Mouse (Mus musculus): Measurements from ENCODE around the gene Ntm.

Ntm gene

DNA sequence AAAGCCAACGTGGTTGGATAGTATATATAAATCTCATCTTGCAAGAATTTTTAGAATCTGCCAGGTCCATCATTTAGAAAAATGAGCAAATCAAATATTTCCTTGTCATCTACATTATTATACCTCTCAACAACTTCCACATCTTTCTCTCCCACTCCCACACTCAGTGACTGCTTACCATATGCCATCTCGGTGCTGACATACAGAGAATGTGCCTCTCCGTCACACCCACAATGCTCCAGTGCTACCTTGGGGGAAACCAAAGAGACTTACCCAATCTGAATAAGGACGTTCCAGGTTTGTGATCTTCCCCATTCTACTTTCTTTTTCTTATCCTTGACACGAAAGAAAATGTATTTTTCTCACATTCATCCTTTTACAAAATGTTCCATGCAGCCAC lies 75.0 kb downstream of the Ntm start:
- in situ Hi-C loops (cut with MboI; ENCODE audit: low sequenced_read_pairs) = no loop called here

DNA sequence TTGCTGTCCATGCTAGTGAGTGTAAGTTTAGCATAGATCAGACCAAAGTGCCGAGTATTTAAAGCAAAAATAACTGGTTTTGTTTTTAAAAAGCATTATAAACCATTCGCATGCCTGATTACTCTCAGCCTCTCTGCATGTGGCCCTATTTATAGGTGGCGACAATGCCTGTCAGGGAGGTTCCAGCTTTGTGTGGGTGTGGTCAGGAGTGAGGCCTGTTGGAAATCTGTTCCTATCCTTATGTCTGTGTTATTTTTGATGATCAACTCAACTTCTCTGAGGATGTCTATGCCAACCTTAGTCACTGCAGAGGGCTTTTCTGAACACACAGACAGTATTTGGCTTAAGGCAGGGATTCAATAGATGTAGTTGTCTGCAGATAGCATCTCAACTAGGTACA lies 78.9 kb downstream of the Ntm start:
- in situ Hi-C loops (cut with MboI; ENCODE audit: low sequenced_read_pairs) = no loop called here

DNA sequence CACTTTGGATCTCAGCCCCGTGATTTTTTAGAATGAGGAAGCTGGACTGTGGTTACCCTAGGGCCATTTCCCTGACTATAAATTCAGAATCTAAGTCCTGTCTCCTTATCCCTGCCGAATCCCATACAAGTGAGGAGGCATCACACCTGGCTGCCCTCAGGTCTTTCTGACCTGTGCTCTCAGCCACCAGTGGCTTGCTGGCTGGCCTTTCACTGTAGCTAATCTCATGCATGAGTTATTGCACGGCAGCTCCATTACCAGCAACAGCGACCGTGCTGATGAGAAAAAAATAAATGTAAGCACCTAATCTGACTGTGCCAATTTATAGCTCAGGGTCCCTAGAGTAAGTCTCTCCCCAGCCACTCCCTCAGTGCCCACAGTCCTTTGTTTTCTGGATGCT lies 81.3 kb downstream of the Ntm start:
- in situ Hi-C loops (cut with MboI; ENCODE audit: low sequenced_read_pairs) = no loop called here

GRCm38 (mm10) chr9:29877583-29877982 lies 85.4 kb downstream of the Ntm start:
- in situ Hi-C loops (cut with MboI; ENCODE audit: low sequenced_read_pairs) = no loop called here

DNA sequence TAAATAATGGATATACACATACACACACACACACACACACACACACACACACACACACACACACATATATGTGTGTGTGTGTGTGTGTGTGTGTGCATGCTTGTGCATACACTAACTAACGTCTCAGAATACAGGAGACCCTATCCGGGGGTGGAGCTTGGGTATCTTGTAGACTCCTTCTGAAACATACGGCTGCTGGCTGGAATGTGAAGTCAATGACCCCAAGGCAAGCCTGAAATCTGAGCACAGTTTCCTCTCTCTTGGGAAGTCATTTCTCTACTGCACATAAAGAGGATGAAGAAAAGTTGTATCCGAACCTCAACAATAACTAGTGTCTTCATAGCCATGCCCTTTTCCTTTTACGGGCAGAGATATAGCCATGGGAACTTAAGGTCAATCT lies 95.2 kb downstream of the Ntm start:
- in situ Hi-C loops (cut with MboI; ENCODE audit: low sequenced_read_pairs) = no loop called here

- in situ Hi-C loops (cut with MboI; ENCODE audit: low sequenced_read_pairs) = no loop called here
These were observed 96.1 kb downstream of the Ntm start for GRCm38 (mm10) chr9:29866824-29867223.

DNA sequence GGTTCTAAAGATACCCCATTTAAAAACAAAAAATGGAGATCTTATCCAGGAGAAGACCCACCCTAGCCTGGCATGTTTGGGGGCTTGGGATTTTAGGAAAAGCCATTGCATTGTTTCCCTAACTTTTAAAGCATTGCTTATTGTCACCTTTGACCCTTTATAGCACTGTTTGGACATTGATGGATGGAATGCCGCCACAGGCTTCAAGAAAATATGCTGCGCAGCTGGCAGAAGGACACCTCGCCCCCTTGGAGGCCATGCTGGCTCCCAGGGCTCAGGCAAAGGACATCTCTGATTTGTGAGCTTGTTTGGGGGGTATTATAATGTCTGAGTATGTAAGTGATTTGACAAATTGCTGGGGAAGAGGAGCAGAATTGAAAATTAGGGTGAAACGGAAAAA lies 96.8 kb downstream of the Ntm start:
- in situ Hi-C loops (cut with MboI; ENCODE audit: low sequenced_read_pairs) = no loop called here

- in situ Hi-C loops (cut with MboI; ENCODE audit: low sequenced_read_pairs) = no loop called here
These were observed 97.4 kb downstream of the Ntm start for GRCm38 (mm10) chr9:29865502-29865901.

- in situ Hi-C loops (cut with MboI; ENCODE audit: low sequenced_read_pairs) = no loop called here
These were observed 98.1 kb downstream of the Ntm start for GRCm38 (mm10) chr9:29864886-29865285.

GRCm38 (mm10) chr9:29862408-29862807 lies 100.5 kb downstream of the Ntm start:
- in situ Hi-C loops (cut with MboI; ENCODE audit: low sequenced_read_pairs) = no loop called here

DNA sequence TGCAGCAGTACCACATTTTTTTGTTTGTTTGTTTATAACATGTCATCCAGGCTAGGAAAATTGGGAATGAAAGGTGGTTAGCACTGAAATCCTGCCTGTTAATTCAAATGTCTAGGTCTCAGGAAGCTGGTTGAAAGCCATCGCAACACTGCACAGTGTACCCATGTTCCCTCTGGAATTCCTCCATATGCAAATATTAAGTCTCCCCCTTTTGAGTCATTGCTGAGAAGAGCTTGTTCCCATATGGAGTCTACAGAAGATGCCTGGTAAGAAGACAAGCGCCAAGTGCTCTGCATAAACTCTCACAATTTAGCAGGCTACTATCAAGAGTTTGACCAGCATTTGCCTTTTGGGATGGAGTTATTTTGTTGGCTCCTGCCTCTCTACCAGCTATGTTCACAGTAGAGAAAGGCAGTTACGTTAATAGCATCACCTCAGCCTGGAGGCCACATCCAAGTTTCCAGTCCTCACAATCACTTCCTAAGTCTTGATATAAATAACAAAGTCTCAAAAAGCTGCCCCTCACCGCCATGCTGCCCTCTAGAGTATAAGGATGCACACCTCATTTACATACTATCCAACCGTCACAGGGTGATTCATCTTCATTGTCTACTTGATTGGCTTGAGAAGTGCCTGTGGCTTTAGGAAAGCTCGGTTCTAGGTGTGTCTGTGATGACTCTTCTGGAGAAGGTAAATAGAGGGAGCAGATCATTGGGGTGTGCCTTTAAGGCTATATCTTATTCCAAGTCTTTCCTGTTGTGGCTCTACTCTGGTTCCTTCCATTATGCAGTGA lies 103.5 kb downstream of the Ntm start:
- in situ Hi-C loops (cut with MboI; ENCODE audit: low sequenced_read_pairs) = no loop called here

- in situ Hi-C loops (cut with MboI; ENCODE audit: low sequenced_read_pairs) = no loop called here
These were observed 114.0 kb downstream of the Ntm start for GRCm38 (mm10) chr9:29848735-29849455.

DNA sequence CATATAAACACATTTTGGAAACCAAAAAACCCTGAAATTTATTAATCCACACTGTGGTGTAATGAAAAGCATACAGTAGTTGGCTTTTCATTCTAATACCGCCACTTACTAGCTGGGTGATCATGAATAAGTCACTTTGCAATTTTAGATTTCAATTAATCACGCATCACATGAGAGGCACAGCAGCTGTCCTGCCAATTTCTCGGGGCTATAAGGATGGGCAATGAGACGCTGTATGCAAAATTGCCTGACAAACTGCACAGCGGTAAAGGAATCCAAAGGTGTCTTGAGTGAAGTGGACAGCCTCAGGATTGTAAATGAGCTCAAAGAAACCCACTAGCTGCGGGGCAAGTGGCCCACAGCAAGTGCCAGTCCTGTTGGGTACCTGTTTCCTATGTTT lies 125.6 kb downstream of the Ntm start:
- in situ Hi-C loops (cut with MboI; ENCODE audit: low sequenced_read_pairs) = no loop called here

- in situ Hi-C loops (cut with MboI; ENCODE audit: low sequenced_read_pairs) = no loop called here
These were observed 128.0 kb downstream of the Ntm start for GRCm38 (mm10) chr9:29834911-29835310.

- in situ Hi-C loops (cut with MboI; ENCODE audit: low sequenced_read_pairs) = no loop called here
These were observed 129.2 kb downstream of the Ntm start for GRCm38 (mm10) chr9:29833781-29834180.

- in situ Hi-C loops (cut with MboI; ENCODE audit: low sequenced_read_pairs) = no loop called here
These were observed 135.7 kb downstream of the Ntm start for GRCm38 (mm10) chr9:29827240-29827660.

DNA sequence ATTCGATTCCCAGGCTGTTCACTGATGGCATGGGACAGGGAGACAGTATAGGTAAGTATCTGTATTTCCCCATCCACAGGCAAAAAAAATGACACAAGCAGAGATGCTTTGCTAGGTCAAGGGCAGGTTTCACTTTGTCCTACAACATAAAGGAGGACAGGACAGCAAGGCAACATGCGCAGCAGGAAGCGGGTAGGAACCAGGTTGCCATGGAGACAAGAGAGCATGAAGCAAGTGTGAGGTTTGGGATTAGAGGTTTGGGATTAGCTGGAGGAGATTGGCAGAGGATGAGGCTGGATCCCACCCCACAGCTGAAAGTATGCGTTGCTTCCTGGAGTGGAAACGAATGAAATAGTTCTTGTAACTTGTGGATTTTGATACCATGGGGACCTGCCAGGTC lies 137.7 kb downstream of the Ntm start:
- in situ Hi-C loops (cut with MboI; ENCODE audit: low sequenced_read_pairs) = no loop called here

GRCm38 (mm10) chr9:29823716-29824115 lies 139.2 kb downstream of the Ntm start:
- in situ Hi-C loops (cut with MboI; ENCODE audit: low sequenced_read_pairs) = no loop called here

DNA sequence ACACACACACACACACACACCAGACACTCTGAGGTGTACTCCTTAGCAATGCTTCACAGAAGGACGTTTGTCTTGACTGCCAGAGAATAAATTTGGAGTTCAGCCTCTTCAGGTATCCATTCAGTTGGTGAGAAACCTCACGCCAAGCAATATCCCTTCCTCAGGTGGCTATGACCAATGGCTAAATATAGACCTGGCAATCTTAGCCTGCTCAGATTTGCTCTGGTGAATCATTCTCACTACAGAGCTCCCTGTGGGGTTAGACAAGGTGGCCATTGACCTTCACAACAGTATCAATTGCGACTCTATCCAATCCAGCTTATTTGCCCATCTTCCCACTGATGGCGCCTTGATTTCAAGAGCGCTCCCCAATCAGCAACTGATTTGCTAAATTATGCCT lies 150.3 kb downstream of the Ntm start:
- in situ Hi-C loops (cut with MboI; ENCODE audit: low sequenced_read_pairs) = no loop called here

DNA sequence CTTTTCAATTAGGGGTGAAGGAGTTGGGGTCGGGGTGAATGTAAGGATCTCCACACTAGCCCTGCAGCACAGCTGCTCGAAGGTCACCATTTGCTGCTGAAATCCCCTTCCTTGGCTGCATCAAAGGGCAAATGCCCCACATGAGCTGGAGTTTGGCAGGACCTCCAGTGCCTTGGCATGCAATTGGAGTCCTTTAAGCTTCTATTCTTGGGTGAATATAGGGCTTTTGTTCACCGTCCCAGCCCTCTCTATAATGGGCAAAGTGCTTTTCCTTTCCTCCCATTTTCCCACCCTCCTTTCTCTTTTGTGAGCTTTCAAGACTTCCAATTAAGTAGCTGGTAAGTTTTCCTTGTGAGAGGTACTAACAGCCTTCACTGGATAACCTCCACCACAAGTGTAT lies 156.2 kb downstream of the Ntm start:
- in situ Hi-C loops (cut with MboI; ENCODE audit: low sequenced_read_pairs) = no loop called here

GRCm38 (mm10) chr9:29804483-29804882 lies 158.5 kb downstream of the Ntm start:
- in situ Hi-C loops (cut with MboI; ENCODE audit: low sequenced_read_pairs) = no loop called here

- in situ Hi-C loops (cut with MboI; ENCODE audit: low sequenced_read_pairs) = no loop called here
These were observed 159.1 kb downstream of the Ntm start for GRCm38 (mm10) chr9:29803738-29804285.
